Mouse (Mus musculus) granulocyte monocyte progenitor cell, adult 5-6 weeks (primary cell): ENCODE measurements around the gene Tbc1d10c. TPM values are rescaled to one million over a fixed set of nuclear protein-coding genes. Genes with fewer than 3 reads are reported as not detected.
"Not testable (repeated sequence)": the region's sequence is repeated elsewhere in the genome, so short reads cannot be mapped to it uniquely, and the experiment has no call there.

Experiments used
- ATAC-seq: replicated peaks from 2 replicates; pipeline ENCODE4 v1.8.0; 2016; ENCODE audit warnings: mild to moderate bottlenecking, moderate TSS enrichment, inconsistent platforms; ENCODE audit not compliant: poor library complexity, severe bottlenecking
- total RNA-seq, 2 experiments: library from RNA; stranded (forward) in 1 of 2; stranded (reverse) in 1 of 2; fragments of 200-712, 200-1000 nt in 1 of 2; fragments of >200 nt in 1 of 2; fragmentation: Nextera tagmentation in 1 of 2; gene quantifications; 2 replicates each; pipeline ENCODE4 v1.2.3; 2014 to 2017

Tbc1d10c gene
- total RNA-seq, 2 experiments from 2014 or later = 11.3 to 41.1 TPM

GRCm38 (mm10) chr19:4147782-4148490 lies 43.1 kb downstream of the Tbc1d10c start:
- no peak for ATAC-seq

- ATAC-seq = peak; percentile 53
Observed at GRCm38 (mm10) chr19:4147022-4147405, 44.1 kb downstream of the Tbc1d10c start.

GRCm38 (mm10) chr19:4146366-4147021 lies 44.6 kb downstream of the Tbc1d10c start:
- ATAC-seq = no peak

- no peak for ATAC-seq
Observed at GRCm38 (mm10) chr19:4145936-4146335, 45.1 kb downstream of the Tbc1d10c start.

- ATAC-seq = no peak
Observed at GRCm38 (mm10) chr19:4144550-4145498, 46.3 kb downstream of the Tbc1d10c start.

- peak; percentile 23; the same call in 1 of the 2 replicates for ATAC-seq
Observed at GRCm38 (mm10) chr19:4143759-4144268, 47.3 kb downstream of the Tbc1d10c start, which contains the start of gene Cabp4. Cabp4 (minus strand) TSS chr19:4144033.

DNA sequence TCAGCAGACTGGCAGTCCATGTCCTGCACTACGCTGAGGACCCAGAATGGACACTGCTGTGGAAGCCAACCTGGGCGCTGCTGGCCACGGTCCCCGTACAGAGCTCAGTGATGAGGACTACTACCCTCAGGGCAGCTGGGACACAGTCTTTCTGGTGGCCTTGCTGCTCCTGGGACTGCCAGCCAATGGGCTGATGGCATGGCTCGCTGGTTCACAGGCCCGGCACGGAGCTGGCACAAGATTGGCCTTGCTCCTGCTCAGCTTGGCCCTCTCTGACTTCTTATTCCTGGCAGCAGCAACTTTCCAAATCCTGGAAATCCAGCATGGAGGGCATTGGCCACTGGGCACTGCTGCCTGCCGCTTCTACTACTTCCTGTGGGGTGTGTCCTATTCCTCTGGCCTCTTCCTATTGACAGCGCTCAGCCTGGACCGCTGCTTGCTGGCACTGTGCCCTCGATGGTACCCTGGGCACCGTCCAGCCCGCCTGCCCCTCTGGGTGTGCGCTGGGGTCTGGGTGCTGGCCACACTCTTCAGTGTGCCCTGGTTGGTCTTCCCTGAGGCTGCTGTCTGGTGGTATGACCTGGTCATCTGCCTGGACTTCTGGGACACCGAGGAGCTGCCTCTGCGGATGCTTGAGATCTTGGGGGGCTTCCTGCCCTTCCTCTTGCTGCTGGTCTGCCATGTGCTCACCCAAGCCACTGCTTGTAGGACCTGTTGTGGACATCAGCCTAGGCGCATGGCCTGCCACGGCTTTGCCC lies 48.5 kb downstream of the Tbc1d10c start:
- ATAC-seq = no peak

GRCm38 (mm10) chr19:4140147-4140546 lies 50.9 kb downstream of the Tbc1d10c start:
- ATAC-seq = no peak

GRCm38 (mm10) chr19:4139446-4139845 lies 51.6 kb downstream of the Tbc1d10c start, which contains the start of gene Gpr152:
Gpr152 (plus strand) TSS chr19:4139787.
- no peak for ATAC-seq

- ATAC-seq = peak; percentile 44; the same call in 1 of the 2 replicates
Observed at GRCm38 (mm10) chr19:4137913-4138312, 53.2 kb downstream of the Tbc1d10c start.

DNA sequence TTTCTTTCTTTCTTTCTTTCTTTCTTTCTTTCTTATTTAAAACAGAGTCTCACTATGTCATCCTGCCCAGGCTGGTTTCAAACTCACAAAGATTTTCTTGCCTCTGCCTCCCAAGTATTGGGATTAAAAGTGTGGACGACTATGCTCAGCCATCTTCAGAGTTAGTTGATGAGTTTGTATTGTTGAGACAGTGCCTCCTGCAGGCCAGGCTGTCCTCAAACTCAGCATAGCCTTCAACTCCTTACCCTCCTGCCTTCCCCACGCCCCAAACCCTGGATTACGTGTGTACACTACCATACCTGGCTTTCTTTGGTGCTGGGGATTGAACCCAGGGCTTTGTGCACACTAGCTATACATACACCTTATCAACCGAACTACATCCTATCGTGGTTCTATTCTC lies 54.6 kb downstream of the Tbc1d10c start:
- ATAC-seq = no peak

DNA sequence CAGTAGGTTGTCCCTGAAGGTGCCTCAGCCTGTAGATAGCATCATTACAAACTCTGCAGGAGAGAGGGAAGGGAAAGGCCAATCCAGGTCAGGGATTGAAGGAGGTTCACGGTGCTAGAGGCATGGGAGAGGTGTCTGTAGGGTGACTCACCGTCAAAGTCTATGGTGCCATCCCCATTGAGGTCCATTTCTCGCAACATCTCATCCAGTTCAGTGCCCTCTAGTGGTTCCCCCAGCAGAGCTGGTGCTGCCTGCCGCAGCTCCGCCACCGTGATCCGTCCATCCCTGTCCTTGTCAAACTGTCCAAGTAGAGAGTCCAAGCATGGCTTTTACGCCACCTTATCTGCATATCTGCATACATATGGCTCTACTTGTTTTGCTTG lies 55.1 kb downstream of the Tbc1d10c start:
- peak; percentile 66 for ATAC-seq

GRCm38 (mm10) chr19:4135229-4135962 lies 55.7 kb downstream of the Tbc1d10c start:
- not testable (repeated sequence) for ATAC-seq

- ATAC-seq = no peak
Observed at GRCm38 (mm10) chr19:4134354-4134753, 56.7 kb downstream of the Tbc1d10c start.

Other genes with a start within 250 kb of the Tbc1d10c start
Only the 30 nearest of the 31 such genes appear.
- gene Aldh3b3, start 232.6 kb downstream of the Tbc1d10c start, total RNA-seq (2014; fragmentation: Nextera tagmentation) = not detected in 2 replicates
- gene Aldh3b3, start 232.6 kb downstream of the Tbc1d10c start, total RNA-seq (2017) = not detected in 2 replicates
- gene Aldh3b2, start 219.0 kb downstream of the Tbc1d10c start, total RNA-seq (2014; fragmentation: Nextera tagmentation) = not detected in 2 replicates
- gene Aldh3b2, start 219.0 kb downstream of the Tbc1d10c start, total RNA-seq (2017) = 0.09 TPM in 1 of 2 replicates, not detected in the other
- 4.1 and 6.4 TPM in 2 replicates for gene Acy3, start 204.7 kb downstream of the Tbc1d10c start, total RNA-seq (2014; fragmentation: Nextera tagmentation)
- gene Acy3, start 204.7 kb downstream of the Tbc1d10c start, total RNA-seq (2017) = 0.73 and 4.0 TPM in 2 replicates
- gene Tbx10, start 198.5 kb downstream of the Tbc1d10c start, total RNA-seq (2014; fragmentation: Nextera tagmentation) = not detected in 2 replicates
- gene Tbx10, start 198.5 kb downstream of the Tbc1d10c start, total RNA-seq (2017) = not detected in 2 replicates
- gene Nudt8, start 190.7 kb downstream of the Tbc1d10c start, total RNA-seq (2014; fragmentation: Nextera tagmentation) = 9.7 and 16.3 TPM in 2 replicates
- gene Nudt8, start 190.7 kb downstream of the Tbc1d10c start, total RNA-seq (2017) = 4.4 and 10.5 TPM in 2 replicates
- gene Gm49405, start 190.7 kb downstream of the Tbc1d10c start, total RNA-seq (2014; fragmentation: Nextera tagmentation) = 0.30 and 3.0 TPM in 2 replicates
- gene Gm49405, start 190.7 kb downstream of the Tbc1d10c start, total RNA-seq (2017) = 1.2 and 1.3 TPM in 2 replicates
- 3.0 and 7.0 TPM in 2 replicates for gene Doc2g, start 188.0 kb downstream of the Tbc1d10c start, total RNA-seq (2014; fragmentation: Nextera tagmentation)
- gene Doc2g, start 188.0 kb downstream of the Tbc1d10c start, total RNA-seq (2017) = 0.46 and 2.9 TPM in 2 replicates
- gene Ndufv1, start 178.5 kb downstream of the Tbc1d10c start, total RNA-seq (2014; fragmentation: Nextera tagmentation) = 93.8 and 132 TPM in 2 replicates
- gene Ndufv1, start 178.5 kb downstream of the Tbc1d10c start, total RNA-seq (2017) = 222 and 241 TPM in 2 replicates
- gene Gstp1, start 153.3 kb downstream of the Tbc1d10c start, total RNA-seq (2014; fragmentation: Nextera tagmentation) = 235 and 335 TPM in 2 replicates
- gene Gstp1, start 153.3 kb downstream of the Tbc1d10c start, total RNA-seq (2017) = 84.1 and 120 TPM in 2 replicates
- not detected in 2 replicates for gene Gstp2, start 145.3 kb downstream of the Tbc1d10c start, total RNA-seq (2014; fragmentation: Nextera tagmentation)
- gene Gstp2, start 145.3 kb downstream of the Tbc1d10c start, total RNA-seq (2017) = 4.3 TPM in 1 of 2 replicates, not detected in the other
- gene Gstp3, start 131.7 kb downstream of the Tbc1d10c start, total RNA-seq (2014; fragmentation: Nextera tagmentation) = not detected in 2 replicates
- gene Gstp3, start 131.7 kb downstream of the Tbc1d10c start, total RNA-seq (2017) = 0.65 TPM in 1 of 2 replicates, not detected in the other
- not detected in 2 replicates for gene Cabp2, start 109.7 kb downstream of the Tbc1d10c start, total RNA-seq (2014; fragmentation: Nextera tagmentation)
- gene Cabp2, start 109.7 kb downstream of the Tbc1d10c start, total RNA-seq (2017) = not detected in 2 replicates
- 119 and 155 TPM in 2 replicates for gene Cdk2ap2, start 94.1 kb downstream of the Tbc1d10c start, total RNA-seq (2014; fragmentation: Nextera tagmentation)
- 33.7 and 36.5 TPM in 2 replicates for gene Cdk2ap2, start 94.1 kb downstream of the Tbc1d10c start, total RNA-seq (2017)
- gene Pitpnm1, start 91.3 kb downstream of the Tbc1d10c start, total RNA-seq (2014; fragmentation: Nextera tagmentation) = 11.3 and 16.8 TPM in 2 replicates
- 4.5 and 24.3 TPM in 2 replicates for gene Pitpnm1, start 91.3 kb downstream of the Tbc1d10c start, total RNA-seq (2017)
- 19.6 and 60.2 TPM in 2 replicates for gene Aip, start 65.4 kb downstream of the Tbc1d10c start, total RNA-seq (2014; fragmentation: Nextera tagmentation)
- gene Aip, start 65.4 kb downstream of the Tbc1d10c start, total RNA-seq (2017) = 31.3 and 38.6 TPM in 2 replicates
- not detected in 2 replicates for gene Gpr152, start 51.5 kb downstream of the Tbc1d10c start, total RNA-seq (2014; fragmentation: Nextera tagmentation)
- not detected in 2 replicates for gene Gpr152, start 51.5 kb downstream of the Tbc1d10c start, total RNA-seq (2017)
- not detected in 2 replicates for gene Cabp4, start 47.3 kb downstream of the Tbc1d10c start, total RNA-seq (2014; fragmentation: Nextera tagmentation)
- not detected in 2 replicates for gene Cabp4, start 47.3 kb downstream of the Tbc1d10c start, total RNA-seq (2017)
- 143 and 234 TPM in 2 replicates for gene Coro1b, start 42.7 kb downstream of the Tbc1d10c start, total RNA-seq (2014; fragmentation: Nextera tagmentation)
- 71.3 and 73.2 TPM in 2 replicates for gene Coro1b, start 42.7 kb downstream of the Tbc1d10c start, total RNA-seq (2017)
- gene Ptprcap, start 37.7 kb downstream of the Tbc1d10c start, total RNA-seq (2014; fragmentation: Nextera tagmentation) = 40.8 and 53.6 TPM in 2 replicates
- 64.9 and 84.1 TPM in 2 replicates for gene Ptprcap, start 37.7 kb downstream of the Tbc1d10c start, total RNA-seq (2017)
- gene Rps6kb2, start 27.9 kb downstream of the Tbc1d10c start, total RNA-seq (2014; fragmentation: Nextera tagmentation) = 42.5 and 45.6 TPM in 2 replicates
- 21.0 and 31.6 TPM in 2 replicates for gene Rps6kb2, start 27.9 kb downstream of the Tbc1d10c start, total RNA-seq (2017)
- gene Carns1, start 15.8 kb downstream of the Tbc1d10c start, total RNA-seq (2014; fragmentation: Nextera tagmentation) = 0.58 and 5.7 TPM in 2 replicates
- gene Carns1, start 15.8 kb downstream of the Tbc1d10c start, total RNA-seq (2017) = 1.1 and 2.9 TPM in 2 replicates
- 406 and 527 TPM in 2 replicates for gene Ppp1ca, start 781 bp upstream of the Tbc1d10c start, total RNA-seq (2014; fragmentation: Nextera tagmentation)
- 494 and 518 TPM in 2 replicates for gene Ppp1ca, start 781 bp upstream of the Tbc1d10c start, total RNA-seq (2017)
- gene Rad9a, start 10.4 kb upstream of the Tbc1d10c start, total RNA-seq (2014; fragmentation: Nextera tagmentation) = 27.8 and 41.3 TPM in 2 replicates
- 16.0 and 16.3 TPM in 2 replicates for gene Rad9a, start 10.4 kb upstream of the Tbc1d10c start, total RNA-seq (2017)
- 6.8 and 7.4 TPM in 2 replicates for gene Clcf1, start 23.0 kb upstream of the Tbc1d10c start, total RNA-seq (2014; fragmentation: Nextera tagmentation)
- 0.67 and 1.8 TPM in 2 replicates for gene Clcf1, start 23.0 kb upstream of the Tbc1d10c start, total RNA-seq (2017)
- gene AC109138.7, start 23.1 kb upstream of the Tbc1d10c start, total RNA-seq (2014; fragmentation: Nextera tagmentation) = not detected in 2 replicates
- not detected in 2 replicates for gene AC109138.7, start 23.1 kb upstream of the Tbc1d10c start, total RNA-seq (2017)
- gene Pold4, start 40.6 kb upstream of the Tbc1d10c start, total RNA-seq (2014; fragmentation: Nextera tagmentation) = 68.6 and 117 TPM in 2 replicates
- gene Pold4, start 40.6 kb upstream of the Tbc1d10c start, total RNA-seq (2017) = 69.5 and 92.0 TPM in 2 replicates
- 17.7 and 25.9 TPM in 2 replicates for gene Ssh3, start 77.9 kb upstream of the Tbc1d10c start, total RNA-seq (2014; fragmentation: Nextera tagmentation)
- gene Ssh3, start 77.9 kb upstream of the Tbc1d10c start, total RNA-seq (2017) = 10.8 and 22.0 TPM in 2 replicates
- 6.8 and 7.2 TPM in 2 replicates for gene Ankrd13d, start 91.9 kb upstream of the Tbc1d10c start, total RNA-seq (2014; fragmentation: Nextera tagmentation)
- 1.6 and 3.9 TPM in 2 replicates for gene Ankrd13d, start 91.9 kb upstream of the Tbc1d10c start, total RNA-seq (2017)
- gene Grk2, start 114.9 kb upstream of the Tbc1d10c start, total RNA-seq (2014; fragmentation: Nextera tagmentation) = 179 and 198 TPM in 2 replicates
- gene Grk2, start 114.9 kb upstream of the Tbc1d10c start, total RNA-seq (2017) = 133 and 181 TPM in 2 replicates
- 62.9 and 96.0 TPM in 2 replicates for gene Kdm2a, start 207.0 kb upstream of the Tbc1d10c start, total RNA-seq (2014; fragmentation: Nextera tagmentation)
- gene Kdm2a, start 207.0 kb upstream of the Tbc1d10c start, total RNA-seq (2017) = 46.5 and 61.7 TPM in 2 replicates